Mouse (Mus musculus): Measurements from ENCODE around the gene Unc93a.
"Not testable (repeated sequence)": the region's sequence is repeated elsewhere in the genome, so short reads cannot be mapped to it uniquely, and the experiment has no call there.

Unc93a gene

DNA sequence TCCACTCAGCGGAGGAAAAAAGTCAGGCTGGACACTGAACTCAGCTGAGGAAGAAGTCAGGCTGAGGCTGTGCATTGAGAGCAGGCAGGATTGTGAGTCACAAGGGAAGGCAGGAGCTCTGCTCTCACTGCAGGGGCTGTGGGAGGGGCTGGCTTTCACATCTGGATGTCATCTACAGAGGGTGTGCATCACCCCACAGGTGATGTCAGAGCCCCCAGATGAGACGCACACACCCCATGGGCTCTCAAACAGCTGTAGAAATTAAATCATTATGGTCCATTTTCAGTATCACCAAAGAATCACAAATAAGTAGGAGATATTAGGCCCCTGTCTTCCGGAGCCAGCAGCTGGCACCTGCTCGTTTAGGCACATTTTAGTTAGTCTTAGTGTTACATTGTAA lies at the start of gene Unc93a:
Unc93a (minus strand) TSS at position 101 of the 400 bp plus-strand sequence.
- not testable (repeated sequence) for DNase-seq (ENCODE audit: low read depth, low spot score)

DNA sequence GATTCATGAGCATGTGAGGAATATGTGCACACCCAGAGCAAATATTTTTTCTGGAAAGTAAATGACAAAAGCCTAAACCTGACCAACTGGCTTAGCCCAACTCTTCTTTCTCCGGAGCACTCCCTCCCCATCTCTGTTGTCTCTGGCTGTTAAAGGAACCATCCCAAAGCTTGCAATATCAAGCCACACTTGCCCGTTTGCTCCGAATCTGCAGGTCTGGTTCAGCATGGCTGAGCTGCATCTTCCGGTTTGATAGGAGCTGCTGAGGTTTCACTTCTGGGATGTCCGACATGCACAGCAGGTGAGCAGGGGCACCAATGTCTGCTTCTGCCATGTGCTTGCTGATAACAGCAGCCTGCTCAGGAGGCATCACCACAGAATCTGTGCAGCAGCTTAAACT lies 48.9 kb upstream of the Unc93a start:
- not testable (repeated sequence) for DNase-seq (ENCODE audit: low read depth, low spot score)

DNA sequence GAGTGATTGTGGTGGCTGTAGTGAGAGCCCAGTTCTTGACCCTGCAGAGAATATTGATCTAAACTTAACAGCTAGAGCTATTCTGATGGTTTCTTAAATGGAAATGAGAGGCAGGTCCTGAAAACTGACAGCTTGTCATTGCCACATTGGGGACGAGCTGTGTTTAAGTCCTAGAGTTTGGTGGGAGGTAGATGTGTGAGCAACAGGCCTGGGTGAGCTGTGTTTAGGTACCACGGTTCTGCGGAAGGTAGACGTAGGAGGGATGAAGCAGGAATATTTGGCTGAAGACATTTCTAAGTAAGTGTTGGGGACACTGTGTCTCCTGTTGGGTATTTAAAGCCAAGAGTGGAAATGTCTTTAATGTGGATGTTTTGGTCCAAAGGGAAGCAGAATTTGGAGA lies 47.4 kb upstream of the Unc93a start:
- DNase-seq (ENCODE audit: low read depth, low spot score) = not testable (repeated sequence)

DNA sequence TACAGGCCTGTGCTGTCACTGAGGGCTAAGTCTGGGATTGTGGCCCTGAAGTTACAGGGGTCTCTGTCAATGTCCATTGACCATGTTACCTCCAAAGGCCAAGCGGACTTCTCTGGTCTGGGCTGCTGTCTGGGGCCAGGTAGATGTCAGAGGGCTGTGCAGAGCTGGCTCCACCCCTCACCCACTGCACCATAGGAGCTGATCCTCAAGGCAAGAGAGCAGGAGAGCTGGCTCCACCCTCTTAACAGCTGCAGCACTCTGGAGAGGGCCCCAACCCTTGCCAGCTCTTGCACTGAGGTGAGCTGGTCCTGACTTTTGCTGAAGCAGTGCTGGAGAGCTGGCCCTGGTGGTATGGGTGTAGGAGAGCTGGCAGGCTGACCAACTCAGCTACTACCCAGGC lies 46.2 kb upstream of the Unc93a start:
- DNase-seq (ENCODE audit: low read depth, low spot score) = not testable (repeated sequence)

DNA sequence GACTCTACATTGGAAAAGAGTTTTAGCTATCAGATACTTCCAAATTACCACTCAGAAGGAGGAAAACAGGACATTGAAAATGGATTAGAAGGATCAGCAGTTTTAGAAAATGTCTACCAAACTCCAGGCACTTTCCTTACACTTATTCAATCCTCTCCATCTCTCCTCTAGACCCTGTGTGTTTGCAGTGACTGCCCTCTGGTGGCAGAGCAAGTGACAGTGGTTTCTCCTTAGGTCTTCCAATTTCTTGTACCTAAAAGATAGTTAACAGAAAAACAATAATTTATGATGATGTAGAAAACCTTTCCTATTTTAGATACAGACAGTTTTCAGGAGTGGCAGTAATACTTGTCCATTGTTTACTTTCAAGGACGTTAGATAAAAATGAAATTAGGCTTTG lies 44.0 kb upstream of the Unc93a start:
- DNase-seq (ENCODE audit: low read depth, low spot score) = not testable (repeated sequence)

DNA sequence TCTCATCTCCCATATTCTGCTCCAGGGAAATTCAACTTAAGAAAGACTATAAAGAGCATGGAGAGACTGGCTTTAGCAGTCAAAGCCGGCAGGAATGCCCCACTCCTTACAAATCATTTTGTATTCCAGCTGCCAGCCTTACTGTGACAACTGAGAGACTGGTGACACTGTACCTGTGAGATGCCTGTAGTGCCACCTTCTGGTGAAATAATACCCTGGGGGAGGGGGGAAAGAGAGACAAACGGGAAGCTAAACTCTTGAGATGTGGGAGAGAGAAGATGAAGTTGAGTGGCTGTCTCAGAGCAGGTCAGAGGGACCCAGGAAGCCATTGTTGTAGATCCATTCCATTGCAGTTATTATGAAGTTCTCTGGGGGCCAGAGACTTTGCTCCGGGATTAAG lies 42.4 kb upstream of the Unc93a start:
- not testable (repeated sequence) for DNase-seq (ENCODE audit: low read depth, low spot score)

DNA sequence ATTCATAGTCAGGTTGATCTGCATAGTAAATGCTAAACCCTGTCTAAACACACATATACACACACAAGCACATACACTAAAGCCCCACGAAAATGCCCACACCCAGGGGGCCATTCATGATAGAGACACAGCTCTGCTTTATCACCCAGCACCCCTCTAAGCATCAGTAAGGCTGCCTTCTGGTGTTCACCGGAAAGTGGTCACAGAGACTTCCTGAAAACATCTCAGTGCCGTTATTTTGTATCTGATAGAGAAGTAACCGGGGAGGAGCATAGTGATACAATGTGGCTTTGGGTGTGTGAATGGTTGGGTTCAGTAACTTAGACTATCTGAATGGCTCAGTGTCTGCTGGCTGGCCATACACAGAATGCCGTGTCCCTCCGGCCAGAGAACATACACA lies 42.0 kb upstream of the Unc93a start:
- DNase-seq (ENCODE audit: low read depth, low spot score) = not testable (repeated sequence)

DNA sequence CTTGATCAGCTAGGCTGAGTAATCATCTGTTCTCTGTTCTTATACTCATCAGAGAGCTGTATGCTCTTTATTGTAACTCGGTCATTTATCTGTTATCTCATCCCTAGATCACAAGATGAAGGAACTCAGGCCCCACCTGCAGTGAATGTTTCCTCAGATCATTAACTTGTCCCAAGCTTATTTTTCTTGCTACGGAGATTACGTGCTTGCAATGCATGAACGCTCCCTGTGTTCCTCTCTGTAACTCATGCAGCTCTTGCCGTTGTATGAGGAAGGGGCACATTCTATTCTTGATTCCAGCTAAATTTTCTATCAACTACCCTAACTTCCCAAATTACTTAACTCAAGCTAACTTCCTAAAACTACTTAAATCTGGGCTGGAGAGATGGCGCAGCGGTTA lies 14.5 kb upstream of the Unc93a start:
- not testable (repeated sequence) for DNase-seq (ENCODE audit: low read depth, low spot score)

DNA sequence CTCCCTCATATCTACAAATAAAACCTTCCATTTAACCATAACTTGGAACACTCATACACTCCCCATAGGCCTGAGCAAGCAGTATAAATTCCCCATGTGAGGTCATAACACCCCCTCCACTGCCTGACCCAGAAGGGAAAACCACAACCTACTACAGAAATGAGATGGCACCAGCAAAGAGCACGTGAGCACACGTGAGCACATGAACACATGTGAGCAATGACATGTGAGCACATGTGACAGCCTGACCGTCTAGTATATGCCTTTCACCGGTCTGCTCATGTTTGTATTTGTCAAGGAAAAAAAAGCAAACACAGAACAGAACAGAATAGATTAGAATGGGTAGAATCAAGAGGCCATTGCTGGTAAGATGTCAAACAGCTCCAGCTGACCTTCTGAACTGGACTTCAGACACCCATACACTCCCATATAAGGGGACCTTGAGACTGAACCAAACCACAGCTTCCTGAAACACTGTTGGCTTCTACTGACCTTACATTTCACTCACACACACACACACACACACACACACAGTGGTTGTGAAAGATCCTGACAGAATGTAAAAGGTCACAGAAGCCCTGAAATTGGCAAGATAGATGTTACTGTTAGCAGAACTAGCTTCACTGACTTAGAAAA lies 13.1 kb upstream of the Unc93a start:
- not testable (repeated sequence) for DNase-seq (ENCODE audit: low read depth, low spot score)

DNA sequence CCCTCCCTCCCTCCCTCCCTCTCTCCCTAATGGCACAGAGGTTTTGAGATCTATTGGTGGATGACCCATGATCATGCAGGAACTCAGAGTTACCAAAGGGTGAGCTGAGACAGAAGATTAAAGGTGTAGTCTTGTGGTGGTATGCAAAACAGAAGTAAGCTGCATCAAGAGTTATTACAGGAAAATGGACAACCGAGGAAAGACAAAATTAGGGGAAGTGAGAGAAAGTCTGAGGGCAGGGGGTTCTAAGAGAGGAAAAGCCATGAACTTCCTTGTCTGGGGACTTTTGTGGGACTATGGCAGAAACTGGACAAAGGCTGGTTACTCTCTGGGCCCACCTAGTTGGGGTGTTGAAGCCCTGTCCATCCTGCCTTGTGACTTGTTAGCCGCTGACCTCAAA lies 11.1 kb upstream of the Unc93a start:
- not testable (repeated sequence) for DNase-seq (ENCODE audit: low read depth, low spot score)

DNA sequence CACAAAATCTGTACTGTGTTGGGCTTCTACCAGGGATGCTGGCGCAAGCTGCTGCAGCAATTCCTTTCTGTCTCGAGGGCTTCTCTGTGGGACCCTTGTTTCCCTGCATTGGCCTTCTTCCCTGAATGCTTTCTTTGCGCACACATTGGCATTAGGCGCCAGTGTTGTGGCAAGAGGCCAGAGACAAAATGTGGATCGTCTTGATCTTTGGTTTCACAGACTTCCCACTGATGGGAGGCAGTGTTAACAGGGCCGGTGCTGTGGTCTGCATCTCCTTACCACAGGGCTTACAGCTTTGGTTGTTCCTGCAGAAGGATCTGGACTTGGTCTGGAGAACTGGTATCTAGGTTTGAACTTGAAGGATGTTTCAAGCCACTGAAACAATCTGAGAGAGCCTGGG lies 3.7 kb upstream of the Unc93a start:
- not testable (repeated sequence) for DNase-seq (ENCODE audit: low read depth, low spot score)

DNA sequence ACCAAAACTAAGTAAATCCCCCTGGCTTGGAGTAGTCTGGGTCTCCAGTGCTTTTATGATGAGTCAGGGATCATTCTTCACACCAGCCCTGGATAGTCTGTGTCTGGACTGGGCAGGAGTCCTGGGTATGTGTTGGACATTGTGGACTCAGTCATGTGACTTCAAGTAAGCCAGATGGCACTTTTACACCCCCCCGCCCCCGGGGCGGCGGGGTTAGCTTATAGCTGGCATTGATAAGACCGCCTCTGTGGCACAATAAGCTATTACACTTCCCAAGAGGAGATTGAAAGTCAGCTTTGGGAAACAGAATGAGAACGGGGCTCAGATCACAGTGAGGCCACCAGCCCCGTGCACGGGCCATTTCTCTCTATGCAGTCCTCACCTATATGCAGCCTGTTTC lies 742 bp upstream of the Unc93a start:
- not testable (repeated sequence) for DNase-seq (ENCODE audit: low read depth, low spot score)

DNA sequence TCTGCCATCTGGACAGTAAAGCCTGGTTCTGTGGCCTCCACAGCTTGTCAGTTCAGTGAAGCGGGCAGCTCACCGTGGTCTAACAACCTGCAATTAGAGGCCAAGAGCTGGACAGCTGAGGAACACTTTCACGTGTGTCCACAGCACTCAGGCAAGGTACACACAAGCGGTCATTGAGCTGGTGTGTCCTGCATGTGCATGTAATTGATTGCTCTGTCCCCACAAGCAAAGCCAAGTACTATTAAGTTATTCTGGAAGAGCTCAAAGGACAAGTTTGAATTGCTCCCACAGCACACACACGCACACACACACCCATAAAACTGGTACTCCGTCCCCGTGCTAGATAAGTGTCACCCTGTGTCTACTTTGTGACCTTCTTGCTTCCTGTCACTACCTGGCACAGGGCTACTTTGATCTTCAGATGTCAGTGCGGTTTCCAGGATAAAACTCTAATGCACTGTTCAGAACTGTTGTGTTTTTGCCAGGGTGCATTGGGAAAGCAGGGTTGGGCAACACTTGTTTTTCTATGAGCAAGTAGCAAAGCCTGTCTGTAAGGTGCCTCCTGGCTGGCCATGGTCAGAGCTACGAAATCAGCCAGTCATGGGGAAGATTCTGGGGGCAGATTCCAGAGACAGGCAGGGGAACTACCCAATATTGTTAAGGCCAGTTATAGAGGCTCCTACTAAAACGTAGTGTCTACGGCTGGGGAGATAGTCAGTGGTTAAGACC lies 1.7 kb downstream of the Unc93a start:
- not testable (repeated sequence) for DNase-seq (ENCODE audit: low read depth, low spot score)

DNA sequence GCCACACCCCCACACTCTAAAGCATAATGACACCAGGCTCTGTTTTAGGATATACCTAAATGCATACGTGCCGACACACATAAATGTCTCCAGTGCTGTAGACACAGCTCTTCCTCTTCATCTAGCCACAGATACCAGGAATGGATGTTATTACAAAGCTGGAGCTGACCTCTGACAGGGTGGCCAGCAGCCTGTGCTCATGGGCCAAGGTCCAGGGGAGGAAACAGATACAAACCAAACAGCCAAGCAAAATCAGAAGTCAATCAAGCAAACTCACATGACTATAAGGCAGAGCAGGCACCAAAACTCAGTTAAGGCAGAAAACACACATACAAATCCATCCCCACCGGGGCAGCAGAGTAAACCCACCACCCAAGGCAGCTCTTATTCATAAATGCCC lies 2.3 kb downstream of the Unc93a start:
- not testable (repeated sequence) for DNase-seq (ENCODE audit: low read depth, low spot score)

DNA sequence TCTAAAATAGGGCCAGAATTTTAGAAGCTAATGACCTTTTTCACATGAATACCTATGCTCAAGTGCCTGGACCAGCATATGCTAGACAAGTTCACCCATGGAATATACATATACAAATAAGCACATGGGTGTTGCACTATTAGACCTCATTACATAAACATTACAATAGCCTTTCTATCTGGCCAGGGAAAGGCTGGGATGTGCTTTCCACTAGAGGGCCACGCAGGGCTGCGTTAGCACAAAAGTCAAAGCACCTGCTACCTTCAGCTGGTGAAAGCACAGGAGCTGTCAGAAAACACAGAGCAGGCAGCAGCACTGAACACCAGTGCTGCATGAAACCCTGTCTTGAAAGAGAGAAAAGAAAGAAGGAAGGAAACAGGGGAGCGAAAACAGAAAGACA lies 7.4 kb downstream of the Unc93a start:
- DNase-seq (ENCODE audit: low read depth, low spot score) = not testable (repeated sequence)

DNA sequence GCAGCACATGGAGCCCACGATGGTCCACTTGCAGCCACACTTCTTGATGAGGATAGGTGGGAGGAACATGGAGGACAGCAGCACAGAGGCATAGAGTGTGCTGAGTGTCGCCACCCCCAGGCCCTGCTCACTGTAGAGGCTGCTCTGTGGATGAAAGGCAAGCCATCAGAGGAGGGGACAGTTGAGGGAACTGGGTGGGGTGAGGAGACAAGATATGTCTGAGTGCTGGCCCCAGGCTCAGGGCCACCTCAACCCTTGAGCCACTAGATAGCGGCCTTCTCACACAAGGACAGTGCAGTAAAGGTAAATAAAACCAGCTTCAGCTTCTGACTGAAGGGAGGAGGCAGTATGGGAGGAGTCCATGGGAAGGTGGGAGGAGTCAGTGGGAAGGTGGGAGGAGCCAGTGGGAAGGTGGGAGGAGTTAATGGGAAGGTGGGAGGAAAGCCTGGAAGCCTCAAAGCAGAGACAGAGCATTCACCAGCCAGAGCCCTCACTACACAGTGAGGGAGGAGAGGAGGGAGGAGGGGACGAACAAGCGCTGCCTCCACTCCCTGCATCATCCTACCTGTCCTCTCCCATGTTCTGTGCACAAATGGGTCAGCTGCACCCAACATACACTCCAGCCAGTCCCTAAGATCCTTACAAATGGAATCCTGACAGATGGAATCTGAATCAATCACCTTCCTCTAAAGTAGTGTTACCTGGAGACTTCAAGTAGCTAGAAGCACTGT lies 8.1 kb downstream of the Unc93a start:
- DNase-seq (ENCODE audit: low read depth, low spot score) = not testable (repeated sequence)

DNA sequence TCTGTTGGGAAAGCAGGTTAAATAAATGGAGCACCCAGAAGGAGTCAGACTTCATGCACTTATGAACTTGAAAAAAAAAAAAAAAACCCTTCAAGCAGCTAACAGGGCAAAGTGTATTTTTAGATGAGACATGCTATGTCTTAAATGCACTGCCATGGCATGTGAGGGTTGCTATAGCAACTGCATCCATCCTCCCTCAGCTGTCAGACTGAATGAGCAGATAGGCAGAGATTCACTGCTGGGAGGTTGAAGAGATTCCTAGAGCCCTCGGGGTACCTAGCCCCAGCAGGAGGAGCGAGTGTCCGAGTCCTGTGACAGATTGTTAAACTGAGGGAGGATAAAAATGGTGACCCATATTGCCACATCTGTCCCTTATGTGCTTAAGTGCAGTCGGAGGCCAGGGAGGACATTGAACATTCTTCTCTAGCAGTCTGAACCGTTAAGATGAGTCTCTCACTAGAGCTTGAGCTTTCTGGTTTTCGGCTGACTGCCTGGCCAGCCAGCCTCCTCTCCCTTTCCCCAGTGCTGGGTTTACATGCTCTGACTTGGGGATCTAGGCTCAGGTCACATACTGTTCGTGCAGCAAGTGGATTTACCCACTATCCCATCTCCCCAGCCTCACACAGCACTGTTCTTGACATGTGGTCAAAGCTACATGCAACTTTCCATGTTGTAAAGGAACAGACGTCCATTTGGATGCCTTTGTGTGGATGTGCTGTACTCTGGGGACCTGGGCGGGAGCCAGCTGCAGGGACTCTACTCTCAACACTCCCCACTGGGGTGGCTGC lies 18.9 kb downstream of the Unc93a start:
- not testable (repeated sequence) for DNase-seq (ENCODE audit: low read depth, low spot score)

DNA sequence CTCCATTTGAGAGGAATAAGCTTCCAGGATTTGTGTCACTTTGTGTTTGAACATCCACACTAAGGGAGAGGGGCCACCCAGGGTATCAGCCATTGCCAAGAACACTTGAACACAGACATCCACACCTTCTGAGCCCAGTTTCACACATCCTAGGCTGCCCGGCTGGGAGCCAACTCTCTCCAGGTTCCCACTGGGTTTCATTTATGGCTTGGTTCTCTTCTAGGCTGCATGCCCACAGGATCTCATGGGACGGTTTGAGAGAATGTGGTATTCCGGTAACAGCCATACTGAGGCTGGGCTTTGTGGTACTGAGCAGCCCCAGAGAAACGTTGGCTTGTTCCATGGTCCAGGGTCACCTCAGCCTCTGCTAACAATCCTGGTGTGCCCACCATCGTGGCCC lies 25.0 kb downstream of the Unc93a start:
- not testable (repeated sequence) for DNase-seq (ENCODE audit: low read depth, low spot score)

DNA sequence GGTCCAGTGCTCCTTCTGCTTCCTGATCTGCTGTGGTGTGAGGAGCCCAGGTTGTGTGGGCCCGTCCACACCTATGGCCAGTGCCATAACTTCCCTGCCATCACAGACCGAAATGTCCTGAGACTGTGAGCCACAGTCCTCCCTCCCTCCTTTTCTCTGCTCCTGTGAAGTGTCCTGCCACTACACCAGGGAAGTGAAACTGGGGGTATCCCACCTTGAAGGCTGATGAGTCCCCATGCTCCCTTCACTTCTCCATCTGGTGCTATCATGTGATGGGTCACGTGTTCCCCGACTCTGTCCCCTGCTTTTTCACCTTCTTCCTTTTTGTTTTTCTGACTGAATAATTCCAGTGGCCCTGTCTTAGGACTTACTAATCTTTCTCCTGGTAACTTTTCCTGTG lies 38.6 kb downstream of the Unc93a start:
- not testable (repeated sequence) for DNase-seq (ENCODE audit: low read depth, low spot score)

DNA sequence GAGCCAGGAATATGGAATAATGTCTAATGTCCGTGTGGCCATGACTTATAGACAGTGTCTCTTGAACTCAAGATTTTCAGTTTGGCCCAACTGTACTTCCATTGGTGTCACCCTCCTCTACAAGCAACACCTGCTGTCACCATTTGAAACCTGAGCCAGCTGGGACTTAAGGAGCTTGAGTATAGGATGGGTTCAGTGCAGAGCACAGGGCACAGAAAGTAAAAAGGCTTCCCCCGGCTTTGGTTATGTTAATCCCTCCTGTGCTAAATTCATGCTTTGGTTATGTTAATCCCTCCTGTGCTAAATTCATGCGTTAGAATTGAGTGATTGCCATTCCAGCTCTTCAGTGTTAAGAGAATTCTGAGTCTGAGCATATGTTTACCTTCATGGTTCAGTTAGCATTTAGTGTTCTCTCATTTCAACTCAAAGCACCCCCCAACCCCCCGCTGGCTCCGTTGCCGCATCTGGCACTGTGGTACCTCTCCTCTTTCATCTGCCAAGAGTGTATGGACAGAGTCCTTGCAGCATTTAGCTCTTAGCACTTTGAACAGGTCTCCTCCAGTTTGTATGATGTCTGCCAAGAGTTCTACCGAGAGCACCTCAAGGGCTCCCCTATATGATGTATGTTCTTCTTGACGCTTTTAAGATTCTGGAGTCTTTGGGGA lies 39.4 kb downstream of the Unc93a start:
- not testable (repeated sequence) for DNase-seq (ENCODE audit: low read depth, low spot score)

DNA sequence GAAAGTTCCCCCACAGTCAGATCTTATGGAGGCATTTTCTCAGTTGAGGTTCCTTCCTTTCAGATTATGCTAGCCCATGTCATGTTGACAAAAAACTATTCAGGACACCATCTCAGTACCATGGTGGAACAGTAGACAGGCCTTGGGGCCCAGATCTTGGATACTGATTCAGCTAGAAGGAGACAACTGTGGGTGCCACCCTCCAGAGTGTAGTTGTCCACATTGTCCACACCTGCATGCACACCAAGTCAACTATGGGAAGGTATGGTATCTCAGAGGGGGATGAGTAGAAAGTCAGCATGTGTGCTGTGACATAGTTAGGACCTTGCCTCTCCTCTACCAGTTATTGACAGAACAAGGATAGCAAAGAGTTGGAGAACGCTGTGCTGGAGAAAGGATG lies 40.1 kb downstream of the Unc93a start:
- DNase-seq (ENCODE audit: low read depth, low spot score) = not testable (repeated sequence)
